Mouse (Mus musculus) colon, adult 2 months (tissue): ENCODE data around the gene Olfr1162. TPM values are rescaled to one million over a fixed set of nuclear protein-coding genes. Genes with fewer than 3 reads are reported as not detected.

Experiments used
- polyA plus RNA-seq: library from polyadenylated mRNA; depleted of rRNA; stranded (reverse); fragments of >200 nt; gene quantifications from 2 replicates; pipeline ENCODE4 v1.2.3, GENCODE M21; 2012; rRNA removed

The Olfr1162 gene
- not detected in 2 replicates for polyA plus RNA-seq

DNA sequence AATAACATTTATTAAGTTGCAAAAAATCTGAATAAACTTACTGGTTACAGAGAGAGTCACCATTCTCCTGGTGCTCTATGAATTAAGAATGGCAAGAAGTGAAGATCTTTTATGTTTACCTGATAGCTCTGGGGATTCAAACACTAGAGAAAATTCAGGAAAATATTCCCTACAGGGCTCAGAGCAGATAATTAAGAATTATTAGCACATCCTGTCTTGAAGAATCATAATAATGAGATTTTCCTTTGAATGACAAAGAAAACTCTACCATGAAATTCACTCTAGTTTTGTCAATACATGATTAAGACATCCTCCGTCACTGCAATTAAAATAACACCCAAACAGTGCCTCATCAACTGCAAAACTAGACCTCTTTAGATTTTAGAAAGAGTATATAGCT lies at the start of gene Olfr1162:
Olfr1162 (minus strand) TSS at position 101 of the 400 bp plus-strand sequence.

DNA sequence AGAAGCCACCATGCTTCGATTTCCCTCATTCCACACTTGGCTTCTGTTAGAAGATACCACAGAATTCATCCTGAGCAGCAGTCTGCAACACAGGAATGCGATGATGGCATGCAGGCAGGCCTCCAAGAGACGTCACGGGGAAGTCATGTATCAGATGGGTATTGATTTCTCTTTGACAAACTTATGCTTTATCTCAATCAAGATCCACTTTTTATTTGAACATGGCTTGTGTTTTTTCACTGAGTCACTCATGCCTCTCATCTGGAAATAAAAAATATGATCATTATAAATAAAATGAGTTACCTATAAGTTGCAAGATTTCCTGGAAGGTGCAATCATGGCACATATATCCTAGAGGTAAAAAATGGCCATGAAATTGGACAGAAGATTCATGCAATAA lies 42.9 kb upstream of the Olfr1162 start, which contains the start of gene Olfr1164:
Olfr1164 (minus strand) TSS at position 101 of the 400 bp plus-strand sequence.

DNA sequence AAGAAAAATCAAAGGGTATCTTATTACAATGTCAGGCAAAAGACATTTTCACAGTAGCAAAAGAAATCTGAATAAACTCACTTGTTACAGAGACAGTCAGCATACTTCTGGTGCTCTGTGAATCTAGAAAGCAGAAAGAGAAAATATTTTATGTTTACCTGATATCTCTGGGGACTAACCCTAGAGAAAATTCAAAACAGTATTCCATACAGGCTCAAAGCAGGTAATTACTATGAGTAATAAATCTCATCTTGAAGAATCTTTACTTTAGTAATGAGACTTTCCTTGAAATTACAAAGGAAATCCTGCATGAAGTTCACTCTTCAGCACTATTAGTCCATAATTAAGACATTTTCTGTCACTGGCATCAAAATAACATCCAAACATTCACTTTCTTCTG lies 20.8 kb upstream of the Olfr1162 start, which contains the start of gene Olfr1163:
Olfr1163 (minus strand) TSS at position 101 of the 400 bp plus-strand sequence.

DNA sequence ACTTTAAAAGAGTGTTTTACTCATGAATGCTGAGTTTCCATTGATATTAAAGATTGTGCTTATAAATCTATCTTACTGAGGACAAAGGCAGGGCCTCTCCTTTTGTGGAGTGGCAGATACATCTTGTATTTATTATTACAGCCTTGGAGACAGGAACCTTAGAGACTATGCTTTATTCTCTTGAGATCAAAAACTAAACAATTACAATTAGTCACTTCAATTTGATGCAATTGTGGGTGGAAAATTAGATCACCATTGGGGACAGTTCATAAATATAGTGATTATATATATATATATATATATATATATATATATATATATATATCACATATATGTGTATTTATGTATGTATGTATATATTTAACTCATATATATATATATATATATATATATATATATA lies 13.3 kb downstream of the Olfr1162 start, which contains the start of gene Olfr73:
Olfr73 (minus strand) TSS at position 101 of the 400 bp plus-strand sequence.

DNA sequence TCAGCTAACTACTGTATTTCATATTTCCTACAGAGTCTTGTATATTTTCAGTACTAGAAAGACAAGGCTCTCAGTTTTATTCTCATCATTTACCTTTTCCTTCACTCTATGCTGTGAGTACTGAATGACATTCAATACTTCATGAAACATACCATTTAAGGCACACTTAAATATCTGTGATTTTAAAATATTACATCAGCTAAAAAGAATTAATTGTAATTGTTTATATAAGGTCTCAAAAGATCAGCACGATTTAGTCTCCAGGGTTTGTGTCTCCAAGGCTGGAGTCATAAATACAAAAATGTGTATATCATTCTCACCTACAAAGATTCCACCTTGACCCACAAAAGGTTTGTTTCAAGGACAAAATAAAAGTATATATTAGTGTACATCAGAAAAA lies 28.5 kb downstream of the Olfr1162 start, which contains the start of gene Olfr1161:
Olfr1161 (plus strand) TSS at position 301 of the 400 bp plus-strand sequence.

DNA sequence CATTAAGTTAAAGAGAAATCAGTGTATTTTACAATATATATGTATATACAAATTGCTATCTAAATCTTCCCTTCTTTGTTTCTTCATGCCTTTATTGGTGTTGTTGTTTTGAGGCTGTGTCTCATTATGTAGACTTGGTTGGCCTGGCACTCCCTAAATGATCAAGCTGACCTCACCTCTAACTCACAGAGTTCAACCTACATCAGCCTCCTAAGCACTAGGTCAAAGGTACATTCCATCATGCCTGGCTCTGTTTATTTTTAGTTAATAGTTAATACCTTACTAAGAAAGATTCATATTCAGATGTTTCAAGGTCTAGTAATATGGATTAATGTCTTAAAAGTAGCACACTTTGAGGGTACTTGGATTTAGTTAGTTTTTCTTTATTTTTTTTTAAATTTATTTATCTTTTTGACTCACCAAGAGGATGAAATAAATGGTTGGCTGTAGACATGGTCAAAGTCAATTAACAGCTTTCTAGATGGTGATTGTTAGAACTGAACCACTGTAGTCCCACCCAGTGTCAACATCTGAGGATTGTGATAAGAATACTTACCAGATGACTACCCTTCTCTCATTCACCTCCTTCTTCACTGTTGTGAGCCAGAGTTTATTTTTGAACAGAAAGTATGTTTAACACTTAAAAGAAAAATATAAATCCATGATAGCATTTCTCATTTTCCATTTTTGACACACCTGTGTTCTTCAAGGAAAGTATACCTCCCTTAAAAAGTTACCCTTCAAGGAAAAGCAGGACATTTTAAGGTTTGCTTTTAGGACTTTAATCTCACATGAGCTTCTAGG lies 43.2 kb downstream of the Olfr1162 start, which contains the start of gene Olfr1160:
Olfr1160 (minus strand) TSS at position 754 of the 804 bp plus-strand sequence.

Other genes with a start within 250 kb of the Olfr1162 start
- not detected in 2 replicates for gene Olfr1145, start 241.3 kb downstream of the Olfr1162 start, polyA plus RNA-seq
- gene Olfr1148, start 220.6 kb downstream of the Olfr1162 start, polyA plus RNA-seq, result not detected in 2 replicates
- not detected in 2 replicates for gene Olfr1150-ps1, start 207.1 kb downstream of the Olfr1162 start, polyA plus RNA-seq
- not detected in 2 replicates for gene Olfr1151, start 195.3 kb downstream of the Olfr1162 start, polyA plus RNA-seq
- gene Olfr1152, start 184.6 kb downstream of the Olfr1162 start, polyA plus RNA-seq, result not detected in 2 replicates
- gene Olfr1153, start 156.2 kb downstream of the Olfr1162 start, polyA plus RNA-seq, result not detected in 2 replicates
- not detected in 2 replicates for gene Olfr1154, start 146.0 kb downstream of the Olfr1162 start, polyA plus RNA-seq
- gene Olfr1155, start 106.0 kb downstream of the Olfr1162 start, polyA plus RNA-seq, result not detected in 2 replicates
- not detected in 2 replicates for gene Olfr1156, start 98.0 kb downstream of the Olfr1162 start, polyA plus RNA-seq
- gene Olfr1157, start 82.8 kb downstream of the Olfr1162 start, polyA plus RNA-seq, result not detected in 2 replicates
- gene Olfr74, start 76.5 kb downstream of the Olfr1162 start, polyA plus RNA-seq, result not detected in 2 replicates
- not detected in 2 replicates for gene Olfr1158, start 61.0 kb downstream of the Olfr1162 start, polyA plus RNA-seq
- gene Olfr1160, start 42.9 kb downstream of the Olfr1162 start, polyA plus RNA-seq, result not detected in 2 replicates
- not detected in 2 replicates for gene Olfr1161, start 28.4 kb downstream of the Olfr1162 start, polyA plus RNA-seq
- not detected in 2 replicates for gene Olfr73, start 13.4 kb downstream of the Olfr1162 start, polyA plus RNA-seq
- not detected in 2 replicates for gene Olfr1163, start 20.7 kb upstream of the Olfr1162 start, polyA plus RNA-seq
- gene Olfr1164, start 42.8 kb upstream of the Olfr1162 start, polyA plus RNA-seq, result not detected in 2 replicates
- gene Olfr1166, start 77.1 kb upstream of the Olfr1162 start, polyA plus RNA-seq, result not detected in 2 replicates
- not detected in 2 replicates for gene Olfr1167, start 104.1 kb upstream of the Olfr1162 start, polyA plus RNA-seq
- gene Olfr1168, start 130.8 kb upstream of the Olfr1162 start, polyA plus RNA-seq, result not detected in 2 replicates
- gene Olfr1170, start 177.2 kb upstream of the Olfr1162 start, polyA plus RNA-seq, result not detected in 2 replicates
- not detected in 2 replicates for gene Olfr1173, start 228.7 kb upstream of the Olfr1162 start, polyA plus RNA-seq